Mouse (Mus musculus) CD4-positive, CD25-positive, alpha-beta regulatory T cell (primary cell): ENCODE measurements around the gene Psma5. TPM values are rescaled to one million over a fixed set of nuclear protein-coding genes. Genes with fewer than 3 reads are reported as not detected.

ENCODE experiments used
- polyA plus RNA-seq: library from polyadenylated mRNA; unstranded; fragments of 100-300 nt; shearing (Covaris generic); gene quantifications from one replicate; pipeline ENCODE4 v1.2.1, GENCODE M21; 2017

Psma5 gene
- polyA plus RNA-seq, result 124 TPM

GRCm38 (mm10) chr3:108256719-108257637 is at the start of gene Psma5:
TSS of gene Psma5 (plus strand) at chr3:108256926.

DNA sequence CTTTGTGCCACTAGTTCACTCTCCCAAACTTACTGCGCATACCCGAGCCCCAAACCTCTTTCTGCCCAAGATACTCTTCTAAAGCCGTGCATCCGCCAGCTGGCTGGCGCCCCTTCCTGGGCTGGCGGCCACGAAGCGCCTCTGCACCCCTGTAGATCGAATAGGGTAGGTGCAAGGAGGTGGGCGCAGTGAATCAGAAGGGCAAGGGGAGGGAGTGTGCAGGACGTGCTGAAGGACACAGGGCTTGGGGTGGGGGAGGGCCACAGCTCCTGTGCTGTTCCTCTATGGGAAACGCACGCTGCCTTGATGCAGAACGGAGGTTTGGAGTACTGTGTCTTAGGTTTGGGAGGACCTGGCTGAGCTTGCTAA is 46.0 kb upstream of the Psma5 start, which contains the start of gene Atxn7l2:
TSS of gene Atxn7l2 (minus strand) at position 164 of the 369 bp plus-strand sequence.

GRCm38 (mm10) chr3:108226558-108227350 is 30.0 kb upstream of the Psma5 start, which contains the start of gene Sypl2:
TSS of gene Sypl2 (minus strand) at chr3:108226648.

DNA sequence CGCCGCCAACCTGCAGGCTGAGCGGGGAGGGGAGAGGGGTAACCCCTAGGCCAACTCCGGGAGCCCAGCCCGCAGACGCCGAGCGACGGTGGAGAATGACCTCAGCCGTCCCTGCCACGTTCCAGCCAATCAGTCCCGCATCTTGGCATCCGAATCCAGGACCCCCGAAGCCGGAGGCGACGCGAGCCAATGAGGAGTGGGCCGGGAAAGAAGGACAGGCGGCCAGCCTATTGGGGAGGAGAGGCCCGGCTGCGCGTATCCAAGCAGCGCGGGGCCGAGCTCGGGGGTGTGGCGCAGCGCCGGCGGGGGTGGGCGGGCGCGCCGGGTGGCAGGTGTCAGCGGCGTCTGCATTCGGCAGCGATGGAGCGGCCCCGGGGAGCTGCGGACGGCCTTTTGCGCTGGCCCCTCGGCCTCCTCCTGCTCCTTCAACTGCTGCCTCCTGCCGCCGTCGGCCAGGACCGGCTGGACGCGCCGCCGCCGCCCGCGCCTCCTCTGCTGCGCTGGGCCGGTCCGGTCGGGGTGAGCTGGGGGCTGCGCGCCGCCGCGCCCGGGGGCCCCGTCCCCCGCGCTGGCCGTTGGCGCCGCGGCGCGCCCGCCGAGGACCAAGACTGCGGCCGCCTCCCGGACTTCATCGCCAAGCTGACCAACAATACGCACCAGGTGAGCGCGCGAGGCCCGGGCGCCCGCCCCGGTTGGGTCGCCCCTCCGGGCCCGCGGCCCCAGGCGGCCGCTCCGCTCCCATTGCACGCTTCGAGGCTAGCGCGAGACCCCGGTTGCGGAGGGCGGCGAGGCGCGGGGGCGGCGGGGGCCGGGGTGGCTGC is 27.3 kb downstream of the Psma5 start, which contains the start of gene Sort1:
TSS of gene Sort1 (plus strand) at position 302 of the 821 bp plus-strand sequence.

Other genes starting within 250 kb of the Psma5 start
- gene Gstm1, start 239.0 kb upstream of the Psma5 start, polyA plus RNA-seq, result 3.0 TPM
- 9.9 TPM for gene Gstm4, start 212.0 kb upstream of the Psma5 start, polyA plus RNA-seq
- gene Ampd2, start 170.3 kb upstream of the Psma5 start, polyA plus RNA-seq, result 47.3 TPM
- gene Gnat2, start 164.1 kb upstream of the Psma5 start, polyA plus RNA-seq, result not detected
- 182 TPM for gene Gnai3, start 110.8 kb upstream of the Psma5 start, polyA plus RNA-seq
- not detected for gene Gpr61, start 102.0 kb upstream of the Psma5 start, polyA plus RNA-seq
- gene Amigo1, start 70.6 kb upstream of the Psma5 start, polyA plus RNA-seq, result 1.1 TPM
- gene Cyb561d1, start 55.7 kb upstream of the Psma5 start, polyA plus RNA-seq, result 22.7 TPM
- 15.7 TPM for gene Atxn7l2, start 46.0 kb upstream of the Psma5 start, polyA plus RNA-seq
- not detected for gene Sypl2, start 30.3 kb upstream of the Psma5 start, polyA plus RNA-seq
- gene Sort1, start 27.2 kb downstream of the Psma5 start, polyA plus RNA-seq, result 0.14 TPM
- not detected for gene Mybphl, start 108.0 kb downstream of the Psma5 start, polyA plus RNA-seq
- gene Psrc1, start 126.9 kb downstream of the Psma5 start, polyA plus RNA-seq, result 2.4 TPM
- gene Celsr2, start 158.6 kb downstream of the Psma5 start, polyA plus RNA-seq, result 1.2 TPM
- 164 TPM for gene Sars, start 188.3 kb downstream of the Psma5 start, polyA plus RNA-seq